Mouse (Mus musculus) forebrain, embryonic 14.5 days (tissue): ENCODE measurements around the gene Gm13696. TPM values are rescaled to one million over a fixed set of nuclear protein-coding genes. Genes with fewer than 3 reads are reported as not detected.

Experiments used
- ATAC-seq: fragments of 200-750 bp; cut with Nextera tagmentation; 2 replicates; pipeline ENCODE4 v1.8.0; 2017; ENCODE audit warnings: mild to moderate bottlenecking, moderate library complexity
- DNase-seq: peaks from one replicate; pipeline ENCODE4 v3.0.0-alpha.2; 2015; ENCODE audit warnings: low spot score
- H3K27ac ChIP-seq: fragments of 300-500 bp; sonication (generic); 2 replicates; pipeline ENCODE4 v1.5.1; 2014; ENCODE audit warnings: low read depth, mild to moderate bottlenecking, control low read depth, low read length, moderate library complexity
- H3K27me3 ChIP-seq: fragments of 300-500 bp; sonication (generic); replicated peaks from 2 replicates; pipeline ENCODE4 v1.6.1; 2014; ENCODE audit warnings: low read length, control low read depth, mixed read lengths; ENCODE audit not compliant: control insufficient read depth, insufficient read depth
- H3K36me3 ChIP-seq: fragments of 300-500 bp; sonication (generic); 2 replicates; pipeline ENCODE4 v1.6.1; 2014; ENCODE audit warnings: low read length, control low read depth; ENCODE audit not compliant: control insufficient read depth, insufficient read depth
- H3K4me1 ChIP-seq: fragments of 300-500 bp; sonication (generic); 2 replicates; pipeline ENCODE4 v1.6.1; 2014; ENCODE audit warnings: antibody characterized with exemption, low read length, control low read depth; ENCODE audit not compliant: control insufficient read depth, insufficient read depth
- H3K4me2 ChIP-seq: fragments of 300-500 bp; sonication (generic); 2 replicates; pipeline ENCODE4 v1.6.1; 2014; ENCODE audit warnings: mild to moderate bottlenecking, control low read depth, low read length
- H3K4me3 ChIP-seq: fragments of 300-500 bp; sonication (generic); 2 replicates; pipeline ENCODE4 v1.5.1; 2014; ENCODE audit warnings: low read depth, low read length, control low read depth
- H3K9ac ChIP-seq: fragments of 300-500 bp; sonication (generic); 2 replicates; pipeline ENCODE4 v1.6.1; 2014; ENCODE audit warnings: mild to moderate bottlenecking, low read length, control low read depth, moderate library complexity
- H3K9me3 ChIP-seq: fragments of 300-500 bp; sonication (generic); replicated peaks from 2 replicates; pipeline ENCODE4 v1.6.1; 2016; ENCODE audit warnings: low read length, control low read depth, mixed read lengths; ENCODE audit not compliant: control insufficient read depth
- WGBS: fragments of 180-500 bp; shearing (Covaris S2); extraction: QIAGEN DNeasy Blood & Tissue Kit; methylation state at CpG from one replicate; pipeline ENCODE4 v1.1.7; 2014; 5-methylcytosine and 5-hydroxymethylcytosine counted together
- polyA plus RNA-seq: library from polyadenylated mRNA; unstranded; fragments of >200 nt; fragmentation: Nextera tagmentation; extraction: Ambion mirVana; gene quantifications from 2 replicates; pipeline ENCODE4 v1.2.1, GENCODE M21; 2014

Gene Gm13696
- polyA plus RNA-seq, 1 experiment from 2014 or later = not detected

DNA sequence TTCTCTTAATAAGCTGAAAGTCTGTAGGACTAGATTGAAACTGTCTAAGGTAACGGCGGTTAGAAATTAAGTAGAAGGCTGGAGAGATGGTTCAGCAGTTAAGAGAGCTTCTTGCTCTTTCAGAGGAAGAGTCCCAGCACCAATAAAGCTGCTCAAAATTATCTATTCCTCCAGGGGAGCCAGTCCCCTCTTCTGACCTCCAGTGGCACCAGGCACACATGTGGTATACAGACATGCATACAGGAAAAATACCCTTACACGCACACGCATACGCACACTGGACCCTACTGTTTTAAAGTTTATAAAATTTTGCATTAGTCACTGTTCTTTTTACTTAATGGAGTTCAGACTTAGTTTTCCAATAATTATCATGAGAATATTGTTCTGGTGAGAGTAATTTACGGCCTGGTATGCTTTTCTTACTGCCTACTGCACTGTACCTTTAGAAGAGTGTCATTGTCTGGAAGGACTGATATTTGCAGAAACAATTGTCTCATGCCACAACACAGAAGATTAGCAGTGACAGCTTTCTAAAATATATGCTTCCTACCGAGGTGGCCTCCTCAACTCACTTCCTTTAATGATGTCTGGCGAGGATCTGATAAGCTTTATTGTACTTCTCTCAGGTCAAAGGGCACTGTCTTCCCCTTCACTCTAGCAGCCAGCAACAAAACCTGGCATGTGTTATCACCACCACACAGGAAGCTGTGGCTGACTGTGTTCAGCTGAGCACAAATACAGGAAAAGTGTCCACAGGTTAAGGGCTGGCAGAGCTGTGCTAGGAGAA is 46.8 kb downstream of the Gm13696 start:
- H3K36me3 ChIP-seq = no peaks in the 10 kb centered on the region
- no peak overlapping the region for H3K27ac ChIP-seq
- WGBS = 83% methylated on average over 8 of the region's 8 CpGs
- H3K27me3 ChIP-seq = no peaks in the 10 kb centered on the region
- no peaks in the 10 kb centered on the region for H3K4me1 ChIP-seq
- H3K9ac ChIP-seq = no peak overlapping the region
- no peak overlapping the region for H3K4me3 ChIP-seq
- no peaks in the 10 kb centered on the region for H3K9me3 ChIP-seq
- H3K4me2 ChIP-seq = no peak overlapping the region
- ATAC-seq = no peak
- no peak for DNase-seq

GRCm38 (mm10) chr2:84021930-84022329 is 49.0 kb downstream of the Gm13696 start:
- Histone ChIP-seq H3K27ac (no peak overlapping the region), H3K9ac (no peak overlapping the region), H3K4me2 (no peak overlapping the region), H3K36me3 (no peaks in the 10 kb centered on the region), H3K4me1 (0 out of 2 replicates have a peak, but pooled peaks cover 3% of the 10 kb centered on the region), H3K4me3 (no peak overlapping the region), H3K27me3 (no peaks in the 10 kb centered on the region), H3K9me3 (no peaks in the 10 kb centered on the region)
- DNase-seq (no peak), ATAC-seq (no peak)
- 88% methylated on average over 2 of the region's 2 CpGs for WGBS

DNA sequence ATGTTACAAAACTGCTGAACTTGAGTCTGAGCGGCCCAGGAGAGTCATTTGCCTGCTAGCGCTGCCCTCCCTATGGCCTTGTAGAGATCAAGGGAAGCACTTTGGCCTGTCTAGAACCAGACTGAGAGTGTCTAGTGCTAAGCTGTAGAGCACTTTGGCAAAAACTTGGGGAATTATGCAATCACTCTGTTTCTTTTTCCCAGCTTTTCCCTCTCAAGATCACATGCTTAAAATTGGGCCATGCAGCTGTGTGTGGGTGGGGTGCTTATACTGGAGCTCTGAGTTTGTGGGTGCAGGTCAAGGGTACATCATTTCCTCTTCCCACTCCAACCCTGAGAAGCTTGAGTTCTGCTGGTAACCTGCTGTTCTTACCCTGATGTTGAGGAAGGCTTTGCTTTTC is 50.0 kb downstream of the Gm13696 start:
- WGBS = 92% methylated on average over 2 of the region's 2 CpGs
- 0 out of 2 replicates have a peak, but pooled peaks cover 3% of the 10 kb centered on the region for H3K4me1 ChIP-seq

DNA sequence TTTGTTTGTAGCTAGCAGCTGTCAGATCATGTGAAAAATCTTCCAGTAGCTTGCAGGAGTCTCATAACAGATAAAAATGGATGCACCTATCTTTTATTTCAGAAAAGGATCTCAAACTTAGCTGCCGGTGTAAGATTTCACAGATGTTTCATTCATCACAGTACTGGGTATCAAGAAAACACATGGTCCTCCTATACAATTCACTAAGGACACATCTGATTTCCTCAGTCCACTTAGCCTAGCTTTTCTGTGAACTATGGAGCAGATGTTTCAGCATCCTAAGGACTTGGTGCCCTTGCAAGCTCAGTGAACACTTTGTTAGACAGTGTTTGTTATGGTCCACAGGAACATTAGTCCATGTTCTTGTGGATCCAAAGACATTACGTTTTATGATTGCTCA is 50.4 kb downstream of the Gm13696 start:
- Histone ChIP-seq H3K4me3 (no peak overlapping the region), H3K9ac (no peak overlapping the region), H3K4me1 (0 out of 2 replicates have a peak, but pooled peaks cover 3% of the 10 kb centered on the region), H3K36me3 (no peaks in the 10 kb centered on the region), H3K27me3 (no peaks in the 10 kb centered on the region), H3K4me2 (no peak overlapping the region), H3K9me3 (no peaks in the 10 kb centered on the region), H3K27ac (no peak overlapping the region)
- no peak for DNase-seq
- WGBS = 85% methylated on average over 2 of the region's 2 CpGs
- no peak for ATAC-seq

More for the DNA sequence above, 50.0 kb downstream of the Gm13696 start:
- no peaks in the 10 kb centered on the region for H3K27me3 ChIP-seq
- no peak for ATAC-seq
- no peaks in the 10 kb centered on the region for H3K9me3 ChIP-seq
- no peak overlapping the region for H3K4me2 ChIP-seq
- DNase-seq = no peak
- H3K9ac ChIP-seq = no peak overlapping the region
- H3K27ac ChIP-seq = no peak overlapping the region
- H3K4me3 ChIP-seq = no peak overlapping the region
- H3K36me3 ChIP-seq = no peaks in the 10 kb centered on the region

Other genes with a start within 250 kb of the Gm13696 start
- gene Itgav, start 248.7 kb upstream of the Gm13696 start, polyA plus RNA-seq = 16.2 and 17.7 TPM in 2 replicates
- 55.9 and 66.5 TPM in 2 replicates for gene Fam171b, start 160.5 kb upstream of the Gm13696 start, polyA plus RNA-seq
- gene Zswim2, start 31.9 kb upstream of the Gm13696 start, polyA plus RNA-seq = not detected in 2 replicates
- not detected in 2 replicates for gene Gm13698, start 17.4 kb upstream of the Gm13696 start, polyA plus RNA-seq
- not detected in 2 replicates for gene Gm13693, start 11.6 kb upstream of the Gm13696 start, polyA plus RNA-seq
- not detected in 2 replicates for gene Gm13695, start 5.8 kb upstream of the Gm13696 start, polyA plus RNA-seq
- gene Gm13694, start 5.8 kb downstream of the Gm13696 start, polyA plus RNA-seq = not detected in 2 replicates
- not detected in 2 replicates for gene Gm13697, start 11.6 kb downstream of the Gm13696 start, polyA plus RNA-seq
- gene Gm13691, start 17.4 kb downstream of the Gm13696 start, polyA plus RNA-seq = not detected in 2 replicates